In genomic region chr11:88065732-88066131, GRCm38 (mm10) we compare ENCODE assay signal across 24 mouse cellular contexts.
"Had no signal": no experiment of that assay in that cellular context is flagged by ENCODE, and none has a peak within 500 bp of the region (broad histone marks: within the 10 kb centered on the region; RNA-seq: fewer than 3 reads in every experiment).

No protein-coding gene starts in this region.

- H3K27ac ChIP-seq: embryonic facial prominence, embryonic 10.5 days; embryonic facial prominence, embryonic 12.5 days; embryonic facial prominence, embryonic 13.5 days; embryonic facial prominence, embryonic 15.5 days; forebrain, embryonic 10.5 days; forebrain, embryonic 12.5 days; forebrain, embryonic 13.5 days; forebrain, embryonic 15.5 days; heart, adult 2 months had no signal

- H3K4me3 ChIP-seq: embryonic facial prominence, embryonic 10.5 days; embryonic facial prominence, embryonic 12.5 days; embryonic facial prominence, embryonic 13.5 days; embryonic facial prominence, embryonic 15.5 days; erythroblast, embryonic 14.5 days; forebrain, embryonic 10.5 days; forebrain, embryonic 12.5 days; forebrain, embryonic 13.5 days; forebrain, embryonic 15.5 days; heart, adult 2 months had no signal

- DNase-seq: cerebellum, adult 8-10 months; cerebellum, adult 9-10 months; cerebellum, adult 9-11 months; cerebellum, postnatal 10 days; cerebellum, postnatal 14 days; cerebellum, postnatal 25 days; cerebellum, postnatal 36 days; embryo, embryonic 11 days; forebrain, postnatal 0 days; gastrocnemius, postnatal 10 days; gastrocnemius, postnatal 14 days; gastrocnemius, postnatal 25 days; gastrocnemius, postnatal 36 days; heart, adult 18-20 months; heart, adult 2 months had no signal

- H3K9me3 ChIP-seq: embryonic facial prominence, embryonic 10.5 days; embryonic facial prominence, embryonic 12.5 days; embryonic facial prominence, embryonic 13.5 days; embryonic facial prominence, embryonic 15.5 days; forebrain, embryonic 10.5 days; forebrain, embryonic 12.5 days; forebrain, embryonic 13.5 days; forebrain, embryonic 15.5 days had no signal

- H3K27me3 ChIP-seq: embryonic facial prominence, embryonic 12.5 days; embryonic facial prominence, embryonic 13.5 days; embryonic facial prominence, embryonic 15.5 days; forebrain, embryonic 12.5 days; forebrain, embryonic 13.5 days; forebrain, embryonic 15.5 days had no signal

- H3K36me3 ChIP-seq: embryonic facial prominence, embryonic 10.5 days; embryonic facial prominence, embryonic 12.5 days; embryonic facial prominence, embryonic 13.5 days; embryonic facial prominence, embryonic 15.5 days; forebrain, embryonic 10.5 days; forebrain, embryonic 12.5 days; forebrain, embryonic 15.5 days had no signal

- H3K9ac ChIP-seq: embryonic facial prominence, embryonic 12.5 days; embryonic facial prominence, embryonic 13.5 days; embryonic facial prominence, embryonic 15.5 days; forebrain, embryonic 12.5 days; forebrain, embryonic 13.5 days; forebrain, embryonic 15.5 days; forebrain, postnatal 0 days had no signal
